Comparison of ENCODE assay signal across 9 mouse cellular contexts in genomic region chr14:74853759-74854100, GRCm38 (mm10).
DNase-seq lines count a peak whose midpoint lies in the region; ATAC-seq and TF ChIP-seq lines count a peak whose summit lies in the region.
"Had no signal": no experiment of that assay in that cellular context is flagged by ENCODE, and none has a peak within 500 bp of the region (broad histone marks: within the 10 kb centered on the region; RNA-seq: fewer than 3 reads in every experiment).

No protein-coding gene starts in this region.

- H3K4me2 ChIP-seq in heart, embryonic 15.5 days, result peak overlapping the region; percentile 39; the same call in 1 of the 2 replicates
- no peak overlapping the region for H3K4me2 ChIP-seq in midbrain, embryonic 15.5 days
- no peak overlapping the region for H3K4me2 ChIP-seq in midbrain, embryonic 13.5 days (replicated peaks)
- H3K4me2 ChIP-seq in hindbrain, embryonic 16.5 days (ENCODE audit: low read length), result no peak overlapping the region
- H3K4me2 ChIP-seq in stomach, postnatal 0 days (replicated peaks; ENCODE audit: low read depth), result no peak overlapping the region

- H3K4me3 ChIP-seq in heart, embryonic 15.5 days, result no peak overlapping the region
- H3K4me3 ChIP-seq in midbrain, embryonic 15.5 days, result no peak overlapping the region
- no peak overlapping the region for H3K4me3 ChIP-seq in midbrain, embryonic 13.5 days (replicated peaks)
- no peak overlapping the region for H3K4me3 ChIP-seq in hindbrain, embryonic 16.5 days (ENCODE audit: low read length)
- no peak overlapping the region for H3K4me3 ChIP-seq in stomach, postnatal 0 days (ENCODE audit: low read depth, low read length)

- peaks cover 8% of the 10 kb centered on the region for H3K36me3 ChIP-seq in heart, embryonic 15.5 days
- H3K36me3 ChIP-seq in midbrain, embryonic 15.5 days (replicated peaks), result no peaks in the 10 kb centered on the region
- H3K36me3 ChIP-seq in midbrain, embryonic 13.5 days, result peaks cover 2% of the 10 kb centered on the region; the same call in 1 of the 2 replicates
- H3K36me3 ChIP-seq in hindbrain, embryonic 16.5 days (ENCODE audit: control insufficient read depth, insufficient read depth, low read length), result peaks cover 2% of the 10 kb centered on the region; the same call in 1 of the 2 replicates
- H3K36me3 ChIP-seq in stomach, postnatal 0 days (ENCODE audit: control insufficient read depth, insufficient read depth, low read length), result 0 out of 2 replicates have a peak, but pooled peaks cover 2% of the 10 kb centered on the region

- H3K9me3 ChIP-seq in heart, embryonic 15.5 days (replicated peaks), result no peaks in the 10 kb centered on the region; the same call in 1 of the 2 replicates
- H3K9me3 ChIP-seq in midbrain, embryonic 15.5 days, result no peaks in the 10 kb centered on the region
- no peaks in the 10 kb centered on the region for H3K9me3 ChIP-seq in midbrain, embryonic 13.5 days
- H3K9me3 ChIP-seq in hindbrain, embryonic 16.5 days (ENCODE audit: control insufficient read depth, low read length), result no peaks in the 10 kb centered on the region
- no peaks in the 10 kb centered on the region for H3K9me3 ChIP-seq in stomach, postnatal 0 days (ENCODE audit: control insufficient read depth, low read length)

- TF ChIP-seq CTCF in stomach, postnatal 0 days (IDR thresholded peaks at IDR 0.05; ENCODE audit: low read depth), result no peak

- H3K27ac ChIP-seq in heart, embryonic 15.5 days, result peak overlapping the region; percentile 86
- H3K27ac ChIP-seq in midbrain, embryonic 15.5 days, result peak overlapping the region; percentile 32; the same call in 1 of the 2 replicates
- no peak overlapping the region; the same call in 1 of the 2 replicates for H3K27ac ChIP-seq in midbrain, embryonic 13.5 days
- peak overlapping the region; percentile 69 for H3K27ac ChIP-seq in hindbrain, embryonic 16.5 days (ENCODE audit: low read depth, low read length)
- H3K27ac ChIP-seq in stomach, postnatal 0 days (replicated peaks), result peak overlapping the region; percentile 82
- H3K27ac ChIP-seq: macrophage had no signal

- no peaks in the 10 kb centered on the region for H3K27me3 ChIP-seq in heart, embryonic 15.5 days
- no peaks in the 10 kb centered on the region for H3K27me3 ChIP-seq in midbrain, embryonic 15.5 days (replicated peaks)
- H3K27me3 ChIP-seq in midbrain, embryonic 13.5 days, result no peaks in the 10 kb centered on the region
- H3K27me3 ChIP-seq in hindbrain, embryonic 16.5 days (replicated peaks; ENCODE audit: control insufficient read depth, insufficient read depth, low read length), result no peaks in the 10 kb centered on the region
- no peaks in the 10 kb centered on the region for H3K27me3 ChIP-seq in stomach, postnatal 0 days (ENCODE audit: control insufficient read depth, insufficient read depth, low read length)

- 0 out of 2 replicates have a peak overlapping the region, but pooled peaks have one; percentile 17 for H3K9ac ChIP-seq in heart, embryonic 15.5 days
- H3K9ac ChIP-seq in midbrain, embryonic 15.5 days, result no peak overlapping the region
- H3K9ac ChIP-seq in midbrain, embryonic 13.5 days (replicated peaks), result no peak overlapping the region
- H3K9ac ChIP-seq in hindbrain, embryonic 16.5 days (ENCODE audit: low read depth, low read length), result no peak overlapping the region
- no peak overlapping the region for H3K9ac ChIP-seq in stomach, postnatal 0 days (ENCODE audit: low read length)

- no peak for DNase-seq in heart, postnatal 14 days
- DNase-seq in stomach, postnatal 0 days (ENCODE audit: low spot score), result no peak
- DNase-seq in urinary bladder, postnatal 14 days (ENCODE audit: low spot score), result no peak
- DNase-seq: left cerebral cortex, postnatal 4 days had no signal

- 56% methylated on average over 4 of the region's 4 CpGs for WGBS in heart, embryonic 15.5 days
- 75% methylated on average over 4 of the region's 4 CpGs for WGBS in midbrain, embryonic 15.5 days
- WGBS in midbrain, embryonic 13.5 days, result 81% methylated on average over 4 of the region's 4 CpGs
- WGBS in hindbrain, embryonic 16.5 days, result 66% methylated on average over 4 of the region's 4 CpGs
- whole genome bisulfite sequencing in stomach, postnatal 0 days, result 60% methylated on average over 4 of the region's 4 CpGs

- intact Hi-C loops in heart, postnatal 14 days (cut with DNase I), result loop anchor here (5.0 kb wide), 1 partner anchor 94 kb away; the partner anchor contains the start of gene Lrch1

- peaks cover 41% of the 10 kb centered on the region for H3K4me1 ChIP-seq in heart, embryonic 15.5 days (replicated peaks)
- peaks cover 25% of the 10 kb centered on the region for H3K4me1 ChIP-seq in midbrain, embryonic 15.5 days
- H3K4me1 ChIP-seq in midbrain, embryonic 13.5 days (replicated peaks), result peaks cover 25% of the 10 kb centered on the region
- peaks cover 22% of the 10 kb centered on the region for H3K4me1 ChIP-seq in hindbrain, embryonic 16.5 days (ENCODE audit: control insufficient read depth, insufficient read depth, low read depth, low read length)
- peaks cover 4% of the 10 kb centered on the region; the same call in 1 of the 2 replicates for H3K4me1 ChIP-seq in stomach, postnatal 0 days (replicated peaks; ENCODE audit: control insufficient read depth, insufficient read depth)

- TF ChIP-seq EP300 in stomach, postnatal 0 days (optimal IDR thresholded peaks at IDR 0.05), result no peak

- no peak for ATAC-seq in heart, embryonic 15.5 days (replicated peaks; ENCODE audit: insufficient number of reproducible peaks, insufficient read depth, low FRiP score, low read depth)
- no peak for ATAC-seq in midbrain, embryonic 15.5 days (replicated peaks)
- no peak for ATAC-seq in midbrain, embryonic 13.5 days
- ATAC-seq in hindbrain, embryonic 16.5 days, result no peak
- no peak for ATAC-seq in stomach, postnatal 0 days (ENCODE audit: low FRiP score, low TSS enrichment)
